Mouse (Mus musculus) spleen, adult 2 months (tissue): ENCODE data around the gene Reep6.

Experiments used
- CTCF ChIP-seq: fragments of 200-500 bp; IDR thresholded peaks from 2 replicates; pipeline ENCODE4 v1.5.1; 2011; ENCODE audit warnings: mild to moderate bottlenecking, inconsistent platforms; ENCODE audit not compliant: insufficient read depth, insufficient read length, insufficient replicate concordance; ENCODE audit errors: extremely low read depth
- POLR2A ChIP-seq: fragments of 200-500 bp; IDR thresholded peaks from 2 replicates; pipeline ENCODE4 v1.6.1; 2011; ENCODE audit warnings: low read depth, low read length, inconsistent platforms

DNA sequence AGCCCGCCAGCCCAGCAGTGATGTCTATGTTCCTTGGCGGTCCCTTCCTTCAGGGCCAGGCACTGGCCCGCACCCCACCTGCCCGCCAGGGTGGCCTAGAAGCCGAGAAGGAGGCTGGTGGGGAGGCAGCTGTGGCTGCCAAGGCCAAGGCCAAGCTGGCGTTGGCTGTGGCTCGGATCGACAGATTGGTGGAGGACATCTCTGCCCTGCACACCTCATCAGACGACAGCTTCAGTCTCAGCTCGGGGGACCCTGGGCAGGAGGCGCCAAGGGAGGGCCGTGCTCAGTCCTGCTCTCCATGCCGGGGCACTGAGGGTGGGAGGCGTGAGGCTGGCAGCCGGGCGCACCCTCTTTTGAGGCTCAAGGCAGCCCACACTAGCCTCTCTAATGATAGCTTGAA, 18.2 kb upstream of the Reep6 start:
- TF ChIP-seq CTCF (no peak), POLR2A (no peak)
